Mouse (Mus musculus) megakaryocyte-erythroid progenitor cell, adult 5 weeks (primary cell): ENCODE results near the gene Tdpoz5. TPM values are rescaled to one million over a fixed set of nuclear protein-coding genes. Genes with fewer than 3 reads are reported as not detected.

ENCODE experiments used
- polyA plus RNA-seq: library from polyadenylated mRNA; stranded (reverse); fragments of >175 nt; gene quantifications from 2 replicates; pipeline ENCODE4 v1.2.3, GENCODE M21; 2012

The Tdpoz5 gene
- polyA plus RNA-seq = not detected in 2 replicates

DNA sequence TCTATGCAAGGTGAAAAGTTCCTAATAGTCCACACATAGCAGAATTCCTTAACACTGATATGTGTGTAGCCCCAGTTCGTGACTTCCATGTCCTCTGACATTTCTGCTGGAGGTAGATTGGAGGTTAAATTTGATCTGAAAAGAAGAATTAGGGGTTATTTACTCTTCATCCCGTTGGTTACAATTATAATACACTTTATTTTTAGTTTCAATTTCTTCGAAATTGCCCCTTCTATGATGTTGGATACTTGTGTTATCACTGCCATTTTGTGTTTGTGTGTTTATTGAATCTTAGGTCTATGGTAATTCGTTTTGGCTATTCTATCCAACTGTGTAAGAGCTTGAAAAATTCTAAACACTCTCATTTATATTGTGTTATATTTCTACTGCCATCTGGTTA lies at the start of gene Tdpoz5:
TSS of gene Tdpoz5 (minus strand) at position 101 of the 400 bp plus-strand sequence.

DNA sequence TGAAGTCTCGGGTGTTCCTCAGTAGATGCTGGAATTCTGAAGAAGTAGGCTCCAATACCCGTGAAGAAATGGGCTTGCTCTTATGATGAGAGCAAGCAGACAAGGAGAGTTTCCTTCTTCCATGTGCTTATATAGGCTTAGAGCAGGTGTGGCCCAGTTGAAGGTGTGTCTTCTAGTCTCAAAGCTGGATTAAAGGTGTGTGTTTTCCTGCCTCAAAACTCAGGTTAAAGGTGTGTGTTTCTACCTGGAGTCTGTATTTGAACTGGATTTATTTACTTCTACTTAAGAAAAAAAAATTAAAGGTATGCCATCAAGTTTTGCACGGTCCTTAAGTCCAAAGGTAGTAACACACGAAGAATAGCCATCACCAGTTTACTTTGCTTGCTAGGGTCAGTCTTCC lies 17.7 kb downstream of the Tdpoz5 start, which contains the start of gene Gm9117:
TSS of gene Gm9117 (minus strand) at position 101 of the 400 bp plus-strand sequence.

Other genes with a start within 250 kb of the Tdpoz5 start
- not detected in 2 replicates for gene Gm5773, start 188.3 kb downstream of the Tdpoz5 start, polyA plus RNA-seq
- gene Tdpoz4, start 164.9 kb downstream of the Tdpoz5 start, polyA plus RNA-seq = not detected in 2 replicates
- gene Tdpoz3, start 135.3 kb downstream of the Tdpoz5 start, polyA plus RNA-seq = not detected in 2 replicates
- gene Gm9117, start 17.8 kb downstream of the Tdpoz5 start, polyA plus RNA-seq = not detected in 2 replicates
- not detected in 2 replicates for gene Gm9125, start 93.6 kb upstream of the Tdpoz5 start, polyA plus RNA-seq
- gene Gm10697, start 111.3 kb upstream of the Tdpoz5 start, polyA plus RNA-seq = not detected in 2 replicates
- gene Gm10696, start 216.9 kb upstream of the Tdpoz5 start, polyA plus RNA-seq = not detected in 2 replicates
- not detected in 2 replicates for gene Gm5286, start 235.4 kb upstream of the Tdpoz5 start, polyA plus RNA-seq